Mouse (Mus musculus) adrenal gland, postnatal 10 days (tissue): ENCODE data around the gene Cbr1. TPM values are rescaled to one million over a fixed set of nuclear protein-coding genes. Genes with fewer than 3 reads are reported as not detected.
A peak's percentile ranks its signal among the peaks of the same experiment; 100 is the strongest.

Experiments
- DNase-seq: peaks from one replicate; pipeline ENCODE4 v3.0.0; 2021; ENCODE audit warnings: mixed read lengths
- total RNA-seq, 2 experiments: library from RNA; stranded (reverse); gene quantifications; 2 replicates each; pipeline ENCODE4 v1.2.3; 2021

Cbr1 gene
- total RNA-seq, 2 experiments from 2014 or later = 126 to 131 TPM

GRCm38 (mm10) chr16:93597551-93597950, 8.1 kb upstream of the Cbr1 start:
- peak; percentile 13 for DNase-seq

- no peak for DNase-seq
Measured at GRCm38 (mm10) chr16:93599461-93599860, 6.2 kb upstream of the Cbr1 start.

GRCm38 (mm10) chr16:93603439-93604212, 2.0 kb upstream of the Cbr1 start, which contains the start of gene Setd4:
Gene Setd4 (minus strand): TSS chr16:93604063.
- peak; percentile 96 for DNase-seq

- DNase-seq = peak; percentile 5
Measured at GRCm38 (mm10) chr16:93604481-93604969, 1.1 kb upstream of the Cbr1 start.

- DNase-seq = no peak
Measured at GRCm38 (mm10) chr16:93606146-93606545, 493 bp downstream of the Cbr1 start.

- peak; percentile 93 for DNase-seq
Measured at GRCm38 (mm10) chr16:93607669-93608101, 2.0 kb downstream of the Cbr1 start.

- DNase-seq = no peak
Measured at GRCm38 (mm10) chr16:93608731-93609130, 3.1 kb downstream of the Cbr1 start.

GRCm38 (mm10) chr16:93609796-93610195, 4.1 kb downstream of the Cbr1 start:
- DNase-seq = no peak

GRCm38 (mm10) chr16:93610961-93611360, 5.3 kb downstream of the Cbr1 start:
- no peak for DNase-seq

- DNase-seq = peak; percentile 87
Measured at GRCm38 (mm10) chr16:93615118-93615870, 9.6 kb downstream of the Cbr1 start.

GRCm38 (mm10) chr16:93623759-93624158, 18.1 kb downstream of the Cbr1 start:
- DNase-seq = peak; percentile 18

GRCm38 (mm10) chr16:93624671-93625070, 19.0 kb downstream of the Cbr1 start:
- no peak for DNase-seq

GRCm38 (mm10) chr16:93626745-93627144, 21.1 kb downstream of the Cbr1 start:
- peak; percentile 65 for DNase-seq

GRCm38 (mm10) chr16:93627761-93628400, 22.2 kb downstream of the Cbr1 start, which contains the start of gene Gm5678:
Gene Gm5678 (plus strand): TSS chr16:93628097.
- DNase-seq = no peak

- peak; percentile 16 for DNase-seq
Measured at GRCm38 (mm10) chr16:93644006-93644405, 38.4 kb downstream of the Cbr1 start.

- no peak for DNase-seq
Measured at GRCm38 (mm10) chr16:93648441-93649183, 43.0 kb downstream of the Cbr1 start.

Other genes with a start within 250 kb of the Cbr1 start
- gene Setd4, start 1.8 kb upstream of the Cbr1 start, total RNA-seq = 1 to 10 TPM; 8.6 to 8.8 TPM
- 1 to 10 TPM; 7.5 TPM for gene Gm5678, start 22.2 kb downstream of the Cbr1 start, total RNA-seq
- gene Cbr3, start 77.4 kb downstream of the Cbr1 start, total RNA-seq = 1 to 10 TPM; 8.7 to 8.8 TPM
- gene Dop1b, start 106.1 kb downstream of the Cbr1 start, total RNA-seq = 10 to 100 TPM; 21.2 to 27.4 TPM
- gene Morc3, start 226.3 kb downstream of the Cbr1 start, total RNA-seq = 10 to 100 TPM; 30.1 to 45.4 TPM